Mouse (Mus musculus): ENCODE measurements around the gene Ncoa7.

DNA sequence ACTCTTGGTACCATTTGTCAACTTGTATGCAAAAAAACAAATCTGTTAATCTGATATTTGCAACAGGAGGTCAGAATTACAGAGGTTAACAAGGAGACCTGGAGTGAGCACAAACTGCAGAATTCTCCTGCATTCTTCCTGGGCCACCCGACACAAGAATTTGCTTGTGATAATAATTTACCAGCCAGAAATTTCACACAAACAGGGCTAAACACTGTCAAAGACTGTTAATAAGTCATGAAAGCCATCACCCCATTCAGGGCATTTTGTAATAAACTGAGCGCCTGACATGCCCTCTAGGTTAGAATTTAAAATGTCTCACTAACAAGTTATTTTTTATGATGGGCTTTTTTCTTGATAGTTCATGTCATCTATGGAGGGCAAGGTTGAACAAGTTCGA is 12.1 kb downstream of the Ncoa7 start:
- TF ChIP-seq CTCF (IDR thresholded peaks at IDR 0.05) (no peak), POLR2A (IDR thresholded peaks at IDR 0.05; ENCODE audit: insufficient read depth, low read depth, low read length) (no peak), EP300 (IDR thresholded peaks at IDR 0.05; ENCODE audit: insufficient read depth, low read depth, low read length) (no peak)

All from heart, adult 2 months (tissue).